Mouse (Mus musculus) midbrain, embryonic 15.5 days (tissue): ENCODE measurements around the gene Gm20388. TPM values are rescaled to one million over a fixed set of nuclear protein-coding genes. Genes with fewer than 3 reads are reported as not detected.

ENCODE experiments used
- ATAC-seq: fragments of 200-750 bp; cut with Nextera tagmentation; replicated peaks from 2 replicates; pipeline ENCODE4 v1.8.0; 2017; ENCODE audit warnings: moderate TSS enrichment
- H3K27ac ChIP-seq: fragments of 300-500 bp; sonication (generic); 2 replicates; pipeline ENCODE4 v1.5.1; 2015; ENCODE audit warnings: mild to moderate bottlenecking, inconsistent platforms
- H3K27me3 ChIP-seq: fragments of 300-500 bp; sonication (generic); replicated peaks from 2 replicates; pipeline ENCODE4 v1.6.1; 2015; ENCODE audit warnings: inconsistent platforms
- H3K36me3 ChIP-seq: fragments of 300-500 bp; sonication (generic); replicated peaks from 2 replicates; pipeline ENCODE4 v1.6.1; 2015; ENCODE audit warnings: inconsistent platforms
- H3K4me1 ChIP-seq: fragments of 300-500 bp; sonication (generic); 2 replicates; pipeline ENCODE4 v1.6.1; 2015; ENCODE audit warnings: inconsistent platforms
- H3K4me2 ChIP-seq: fragments of 300-500 bp; sonication (generic); 2 replicates; pipeline ENCODE4 v1.6.1; 2015; ENCODE audit warnings: inconsistent platforms, mild to moderate bottlenecking, moderate library complexity
- H3K4me3 ChIP-seq: fragments of 300-500 bp; sonication (generic); 2 replicates; pipeline ENCODE4 v1.5.1; 2015; ENCODE audit warnings: mild to moderate bottlenecking, inconsistent platforms
- H3K9ac ChIP-seq: fragments of 300-500 bp; sonication (generic); 2 replicates; pipeline ENCODE4 v1.6.1; 2015; ENCODE audit warnings: mild to moderate bottlenecking, inconsistent platforms
- H3K9me3 ChIP-seq: fragments of 300-500 bp; sonication (generic); 2 replicates; pipeline ENCODE4 v1.6.1; 2016; ENCODE audit warnings: inconsistent platforms
- WGBS: fragments of 180-500 bp; shearing (Covaris S2); methylation state at CpG from one replicate; pipeline ENCODE4 v1.1.7; 2015; ENCODE audit warnings: mixed read lengths; 5-methylcytosine and 5-hydroxymethylcytosine counted together
- polyA plus RNA-seq: library from polyadenylated mRNA; unstranded; fragments of >200 nt; fragmentation: Nextera tagmentation; extraction: Ambion mirVana; gene quantifications from 2 replicates; pipeline ENCODE4 v1.2.1, GENCODE M21; 2015

Gene Gm20388
- polyA plus RNA-seq, 1 experiment from 2014 or later: 5.6 TPM

GRCm38 (mm10) chr8:124370422-124371183 lies 4460.0 kb downstream of the Gm20388 start:
- Histone ChIP-seq H3K27ac (no peak overlapping the region), H3K4me3 (no peak overlapping the region), H3K4me2 (no peak overlapping the region), H3K9me3 (no peaks in the 10 kb centered on the region), H3K9ac (no peak overlapping the region), H3K4me1 (no peaks in the 10 kb centered on the region), H3K27me3 (no peaks in the 10 kb centered on the region), H3K36me3 (no peaks in the 10 kb centered on the region)
- no peak for ATAC-seq
- 77% methylated on average over 17 of the region's 17 CpGs for WGBS

- WGBS: 92% methylated on average over 23 of the region's 23 CpGs
- H3K27me3 ChIP-seq: no peaks in the 10 kb centered on the region
- no peak for ATAC-seq
Measured at GRCm38 (mm10) chr8:124371410-124372123, 4460.9 kb downstream of the Gm20388 start.

GRCm38 (mm10) chr8:124373753-124374152 lies 4463.1 kb downstream of the Gm20388 start:
- Histone ChIP-seq H3K9me3 (no peaks in the 10 kb centered on the region), H3K4me2 (no peak overlapping the region), H3K27me3 (no peaks in the 10 kb centered on the region), H3K9ac (no peak overlapping the region), H3K27ac (no peak overlapping the region), H3K4me3 (no peak overlapping the region), H3K4me1 (no peaks in the 10 kb centered on the region), H3K36me3 (no peaks in the 10 kb centered on the region)
- WGBS: 82% methylated on average over 5 of the region's 5 CpGs
- no peak for ATAC-seq

More at GRCm38 (mm10) chr8:124371410-124372123, 4460.9 kb downstream of the Gm20388 start:
- Histone ChIP-seq H3K4me1 (no peaks in the 10 kb centered on the region), H3K4me2 (no peak overlapping the region), H3K36me3 (no peaks in the 10 kb centered on the region), H3K4me3 (no peak overlapping the region), H3K27ac (no peak overlapping the region), H3K9ac (no peak overlapping the region), H3K9me3 (no peaks in the 10 kb centered on the region)

- H3K9me3 ChIP-seq: no peaks in the 10 kb centered on the region
- H3K27me3 ChIP-seq: no peaks in the 10 kb centered on the region
- no peak overlapping the region for H3K9ac ChIP-seq
- no peak overlapping the region for H3K27ac ChIP-seq
- H3K4me3 ChIP-seq: no peak overlapping the region
- no peaks in the 10 kb centered on the region for H3K4me1 ChIP-seq
- no peak for ATAC-seq
- no peaks in the 10 kb centered on the region for H3K36me3 ChIP-seq
- 75% methylated on average over 6 of the region's 6 CpGs for WGBS
- H3K4me2 ChIP-seq: no peak overlapping the region
Measured at GRCm38 (mm10) chr8:124375168-124375567, 4464.5 kb downstream of the Gm20388 start.

GRCm38 (mm10) chr8:124375727-124376126 lies 4465.1 kb downstream of the Gm20388 start:
- Histone ChIP-seq H3K4me3 (no peak overlapping the region), H3K4me1 (no peaks in the 10 kb centered on the region), H3K36me3 (no peaks in the 10 kb centered on the region), H3K9me3 (no peaks in the 10 kb centered on the region), H3K9ac (no peak overlapping the region), H3K27ac (no peak overlapping the region), H3K27me3 (no peaks in the 10 kb centered on the region), H3K4me2 (no peak overlapping the region)
- WGBS: 85% methylated on average over 9 of the region's 9 CpGs
- ATAC-seq: no peak

- Histone ChIP-seq H3K4me2 (no peak overlapping the region), H3K27me3 (no peaks in the 10 kb centered on the region), H3K9ac (no peak overlapping the region), H3K9me3 (no peaks in the 10 kb centered on the region), H3K4me1 (no peaks in the 10 kb centered on the region), H3K4me3 (no peak overlapping the region), H3K36me3 (no peaks in the 10 kb centered on the region), H3K27ac (no peak overlapping the region)
- ATAC-seq: no peak
- WGBS: 93% methylated on average over 12 of the region's 12 CpGs
Measured at GRCm38 (mm10) chr8:124376406-124376805, 4465.8 kb downstream of the Gm20388 start.

- Histone ChIP-seq H3K36me3 (no peaks in the 10 kb centered on the region), H3K4me2 (no peak overlapping the region), H3K4me3 (no peak overlapping the region), H3K9me3 (no peaks in the 10 kb centered on the region), H3K27me3 (no peaks in the 10 kb centered on the region), H3K9ac (no peak overlapping the region), H3K4me1 (peaks cover 7% of the 10 kb centered on the region), H3K27ac (no peak overlapping the region)
- no peak for ATAC-seq
- WGBS: 68% methylated on average over 6 of the region's 6 CpGs
Measured at GRCm38 (mm10) chr8:124379289-124379688, 4468.6 kb downstream of the Gm20388 start.

- ATAC-seq: no peak
- Histone ChIP-seq H3K4me1 (peaks cover 7% of the 10 kb centered on the region), H3K27me3 (no peaks in the 10 kb centered on the region), H3K36me3 (no peaks in the 10 kb centered on the region), H3K9ac (no peak overlapping the region), H3K4me3 (no peak overlapping the region), H3K9me3 (no peaks in the 10 kb centered on the region), H3K27ac (peak overlapping the region; percentile 37), H3K4me2 (no peak overlapping the region)
- 16% methylated on average over 10 of the region's 10 CpGs for WGBS
Measured at GRCm38 (mm10) chr8:124382235-124382634, 4471.6 kb downstream of the Gm20388 start.

- H3K36me3 ChIP-seq: no peaks in the 10 kb centered on the region
- H3K4me1 ChIP-seq: peaks cover 7% of the 10 kb centered on the region
- H3K27ac ChIP-seq: no peak overlapping the region
- H3K27me3 ChIP-seq: no peaks in the 10 kb centered on the region
- no peak overlapping the region for H3K4me2 ChIP-seq
- no peak overlapping the region for H3K4me3 ChIP-seq
- no peak for ATAC-seq
- H3K9ac ChIP-seq: no peak overlapping the region
- no peaks in the 10 kb centered on the region for H3K9me3 ChIP-seq
- 95% methylated on average over 19 of the region's 19 CpGs for WGBS
Measured at GRCm38 (mm10) chr8:124384336-124384735, 4473.7 kb downstream of the Gm20388 start.

- ATAC-seq: 0 out of 2 replicates have a peak, but pooled peaks have one; percentile 70
- Histone ChIP-seq H3K4me2 (no peak overlapping the region), H3K9ac (no peak overlapping the region), H3K27ac (no peak overlapping the region), H3K36me3 (no peaks in the 10 kb centered on the region), H3K4me1 (peaks cover 7% of the 10 kb centered on the region), H3K9me3 (no peaks in the 10 kb centered on the region), H3K27me3 (no peaks in the 10 kb centered on the region), H3K4me3 (no peak overlapping the region)
- WGBS: 74% methylated on average over 23 of the region's 23 CpGs
Measured at GRCm38 (mm10) chr8:124386225-124386899, 4475.7 kb downstream of the Gm20388 start.

GRCm38 (mm10) chr8:124389495-124389894 lies 4478.9 kb downstream of the Gm20388 start:
- Histone ChIP-seq H3K4me3 (no peak overlapping the region), H3K9me3 (no peaks in the 10 kb centered on the region), H3K9ac (no peak overlapping the region), H3K27me3 (no peaks in the 10 kb centered on the region), H3K36me3 (no peaks in the 10 kb centered on the region), H3K4me1 (no peaks in the 10 kb centered on the region), H3K4me2 (no peak overlapping the region), H3K27ac (no peak overlapping the region)
- ATAC-seq: no peak
- WGBS: 91% methylated on average over 11 of the region's 11 CpGs

GRCm38 (mm10) chr8:124391191-124391590 lies 4480.6 kb downstream of the Gm20388 start:
- Histone ChIP-seq H3K36me3 (no peaks in the 10 kb centered on the region), H3K9me3 (no peaks in the 10 kb centered on the region), H3K4me3 (no peak overlapping the region), H3K9ac (no peak overlapping the region), H3K27ac (no peak overlapping the region), H3K4me1 (no peaks in the 10 kb centered on the region), H3K4me2 (no peak overlapping the region), H3K27me3 (no peaks in the 10 kb centered on the region)
- ATAC-seq: no peak
- 86% methylated on average over 7 of the region's 7 CpGs for WGBS
